Mouse (Mus musculus) heart, embryonic 14.5 days (tissue): ENCODE results near the gene 1600014C23Rik. TPM values are rescaled to one million over a fixed set of nuclear protein-coding genes. Genes with fewer than 3 reads are reported as not detected.

Source experiments
- ATAC-seq: fragments of 200-750 bp; cut with Nextera tagmentation; 2 replicates; pipeline ENCODE4 v1.8.0; 2017; ENCODE audit warnings: low read depth, moderate TSS enrichment; ENCODE audit not compliant: insufficient number of reproducible peaks, insufficient read depth, low FRiP score
- H3K27ac ChIP-seq, 2 experiments: fragments of 200-500 bp in 1 of 2; fragments of 300-500 bp in 1 of 2; sonication (generic) in 1 of 2; replicated peaks in 1 of 2; 2 replicates each; pipeline ENCODE4 v1.5.1; 2012 to 2014; ENCODE audit warnings: low read depth in 2 of 2, low read length in 2 of 2, control low read depth in 1 of 2, mild to moderate bottlenecking in 1 of 2, mixed read lengths in 1 of 2; ENCODE audit not compliant: control insufficient read depth in 1 of 2, insufficient read depth in 1 of 2
- H3K27me3 ChIP-seq: fragments of 300-500 bp; sonication (generic); 2 replicates; pipeline ENCODE4 v1.6.1; 2014; ENCODE audit warnings: mild to moderate bottlenecking, low read length, control low read depth; ENCODE audit not compliant: control insufficient read depth, insufficient read depth
- H3K36me3 ChIP-seq: fragments of 300-500 bp; sonication (generic); 2 replicates; pipeline ENCODE4 v1.6.1; 2014; ENCODE audit warnings: mild to moderate bottlenecking, control low read depth, low read length, mixed read lengths; ENCODE audit not compliant: control insufficient read depth, insufficient read depth
- H3K4me1 ChIP-seq, 2 experiments: fragments of 200-500 bp in 1 of 2; fragments of 300-500 bp in 1 of 2; sonication (generic) in 1 of 2; 2 replicates each; pipeline ENCODE4 v1.6.1; 2012 to 2014; ENCODE audit warnings: low read length in 2 of 2, control low read depth in 1 of 2, mixed read lengths in 1 of 2; ENCODE audit not compliant: control insufficient read depth in 2 of 2, insufficient read depth in 2 of 2
- H3K4me2 ChIP-seq: fragments of 300-500 bp; sonication (generic); 2 replicates; pipeline ENCODE4 v1.6.1; 2014; ENCODE audit warnings: mild to moderate bottlenecking, low read length
- H3K4me3 ChIP-seq, 2 experiments: fragments of 200-500 bp in 1 of 2; fragments of 300-500 bp in 1 of 2; sonication (generic) in 1 of 2; 2 replicates each; pipeline ENCODE4 v1.5.1; 2012 to 2014; ENCODE audit warnings: low read length in 2 of 2, mild to moderate bottlenecking in 2 of 2, control low read depth in 1 of 2, low read depth in 1 of 2, moderate library complexity in 1 of 2; ENCODE audit not compliant: control insufficient read depth in 1 of 2, insufficient read depth in 1 of 2
- H3K9ac ChIP-seq: fragments of 300-500 bp; sonication (generic); 2 replicates; pipeline ENCODE4 v1.6.1; 2014; ENCODE audit warnings: mild to moderate bottlenecking, low read length
- H3K9me3 ChIP-seq: fragments of 300-500 bp; sonication (generic); 2 replicates; pipeline ENCODE4 v1.6.1; 2016; ENCODE audit warnings: low read length, control low read depth; ENCODE audit not compliant: control insufficient read depth
- WGBS: fragments of 180-500 bp; shearing (Covaris S2); extraction: QIAGEN DNeasy Blood & Tissue Kit; methylation state at CpG from one replicate; pipeline ENCODE4 v1.1.7; 2014; 5-methylcytosine and 5-hydroxymethylcytosine counted together
- polyA plus RNA-seq: library from polyadenylated mRNA; unstranded; fragments of >200 nt; fragmentation: Nextera tagmentation; extraction: Ambion mirVana; gene quantifications from 2 replicates; pipeline ENCODE4 v1.2.1, GENCODE M21; 2014

Gene 1600014C23Rik
- polyA plus RNA-seq, 1 experiment from 2014 or later, result 1.0 TPM

GRCm38 (mm10) chr17:45770441-45770840, 36.8 kb upstream of the 1600014C23Rik start:
- no peaks in the 10 kb centered on the region for H3K27me3 ChIP-seq
- H3K27ac ChIP-seq, result peak overlapping the region in 1 of 2 experiments; percentile 41; a peak in 2 of 4 replicates
- ATAC-seq, result no peak
- peak overlapping the region; percentile 21; the same call in 1 of the 2 replicates for H3K9ac ChIP-seq
- no peak overlapping the region for H3K4me3 ChIP-seq
- WGBS, result 43% methylated on average over 6 of the region's 6 CpGs
- H3K9me3 ChIP-seq, result 0 out of 2 replicates have a peak, but pooled peaks cover under 1% of the 10 kb centered on the region
- no peaks in the 10 kb centered on the region for H3K36me3 ChIP-seq
- H3K4me1 ChIP-seq, result peaks cover 20 to 30% of the 10 kb centered on the region in 2 experiments
- no peak overlapping the region for H3K4me2 ChIP-seq

- no peaks in the 10 kb centered on the region for H3K27me3 ChIP-seq
- H3K9me3 ChIP-seq, result no peaks in the 10 kb centered on the region
- no peak for ATAC-seq
- peaks cover 20 to 30% of the 10 kb centered on the region in 2 experiments for H3K4me1 ChIP-seq
- no peaks in the 10 kb centered on the region for H3K36me3 ChIP-seq
- WGBS, result 66% methylated on average over 6 of the region's 6 CpGs
- no peak overlapping the region for H3K4me2 ChIP-seq
- no peak overlapping the region for H3K9ac ChIP-seq
- peak overlapping the region in 1 of 2 experiments; percentile 41; a peak in 1 of 4 replicates for H3K27ac ChIP-seq
- H3K4me3 ChIP-seq, result no peak overlapping the region
These were observed 36.2 kb upstream of the 1600014C23Rik start for GRCm38 (mm10) chr17:45769821-45770220.

DNA sequence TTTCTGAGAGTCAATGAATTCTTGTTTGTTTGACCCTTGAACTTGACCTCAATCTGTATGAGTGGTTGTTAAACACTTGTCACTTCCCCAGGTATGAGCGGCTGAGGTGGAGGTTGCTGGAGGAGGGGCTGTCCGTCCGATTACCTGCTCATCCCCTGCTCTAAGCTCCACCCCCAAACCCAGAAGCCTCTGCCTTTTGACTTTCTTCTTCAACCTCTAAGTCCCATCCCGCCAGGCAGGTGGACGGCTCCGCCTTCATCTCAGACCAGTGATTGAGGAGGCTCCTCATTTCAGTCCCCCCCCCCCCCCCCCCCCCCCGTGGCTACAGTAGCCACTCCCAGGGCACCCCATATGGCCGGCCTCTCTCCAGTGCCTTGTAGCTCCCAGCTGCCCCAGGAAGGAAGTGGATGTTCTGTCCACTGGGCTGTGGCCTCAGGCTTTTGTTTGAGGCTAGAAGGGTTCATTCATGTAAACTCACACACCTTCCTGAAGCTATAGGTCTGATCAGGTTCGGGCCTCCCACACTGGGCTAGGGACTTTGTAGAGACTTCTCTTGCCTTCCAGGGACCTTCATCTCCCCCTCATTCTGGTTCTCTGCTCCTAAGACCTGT, 34.0 kb upstream of the 1600014C23Rik start:
- Histone ChIP-seq H3K4me3 (no peak overlapping the region), H3K27ac (peak overlapping the region; percentile 73 to 76; a peak in 3 of 4 replicates), H3K9ac (no peak overlapping the region), H3K9me3 (no peaks in the 10 kb centered on the region), H3K36me3 (no peaks in the 10 kb centered on the region), H3K4me1 (peaks cover 16 to 30% of the 10 kb centered on the region in 2 experiments), H3K27me3 (no peaks in the 10 kb centered on the region), H3K4me2 (no peak overlapping the region)
- 48% methylated on average over 9 of the region's 9 CpGs for WGBS
- no peak; the same call in 1 of the 2 replicates for ATAC-seq

DNA sequence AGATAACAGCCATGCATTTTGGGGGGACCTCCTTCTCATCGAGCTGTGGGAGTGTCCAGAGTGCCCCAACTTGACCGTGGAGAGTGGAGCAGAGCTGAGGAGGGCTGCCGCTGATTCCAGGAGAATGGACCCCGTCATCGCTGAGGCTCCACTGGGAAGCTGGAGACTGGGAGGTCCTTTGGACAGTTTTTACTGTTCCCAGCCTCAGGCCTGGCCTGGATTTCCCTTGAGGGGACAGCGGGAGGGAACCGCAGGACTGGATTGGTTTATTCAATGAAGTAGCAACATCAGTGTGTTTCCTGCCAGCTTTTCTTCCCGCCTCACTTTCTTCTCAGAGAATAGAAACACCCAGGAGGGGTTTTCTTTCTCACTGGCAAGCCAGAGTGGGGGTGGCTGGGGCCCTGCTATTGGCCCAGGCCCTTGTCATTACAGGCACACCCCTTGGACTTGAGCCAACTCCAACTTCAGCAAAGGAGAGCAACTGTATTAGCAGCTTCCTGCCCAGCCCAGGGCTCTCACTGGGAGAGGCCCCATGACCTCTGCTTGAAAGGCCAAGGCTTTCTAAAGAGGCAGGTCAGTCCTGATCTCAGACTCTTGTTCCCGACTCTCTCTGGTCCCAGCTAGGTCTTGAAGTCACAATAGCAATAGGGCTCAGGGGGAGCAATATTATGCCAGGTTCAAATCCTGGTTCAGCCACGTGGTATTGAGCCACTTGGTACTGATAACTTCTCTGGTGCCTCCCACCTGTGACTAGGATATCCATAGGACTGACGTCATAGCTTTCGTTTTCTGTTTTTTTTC, 33.3 kb upstream of the 1600014C23Rik start:
- Histone ChIP-seq H3K4me2 (peak overlapping the region; percentile 38), H3K36me3 (no peaks in the 10 kb centered on the region), H3K9me3 (no peaks in the 10 kb centered on the region), H3K27me3 (no peaks in the 10 kb centered on the region), H3K4me3 (no peak overlapping the region), H3K9ac (peak overlapping the region; percentile 42; the same call in 1 of the 2 replicates), H3K27ac (peak overlapping the region; percentile 73 to 80), H3K4me1 (peaks cover 16 to 30% of the 10 kb centered on the region in 2 experiments)
- WGBS, result 6% methylated on average over 12 of the region's 12 CpGs
- ATAC-seq, result peak; percentile 90

DNA sequence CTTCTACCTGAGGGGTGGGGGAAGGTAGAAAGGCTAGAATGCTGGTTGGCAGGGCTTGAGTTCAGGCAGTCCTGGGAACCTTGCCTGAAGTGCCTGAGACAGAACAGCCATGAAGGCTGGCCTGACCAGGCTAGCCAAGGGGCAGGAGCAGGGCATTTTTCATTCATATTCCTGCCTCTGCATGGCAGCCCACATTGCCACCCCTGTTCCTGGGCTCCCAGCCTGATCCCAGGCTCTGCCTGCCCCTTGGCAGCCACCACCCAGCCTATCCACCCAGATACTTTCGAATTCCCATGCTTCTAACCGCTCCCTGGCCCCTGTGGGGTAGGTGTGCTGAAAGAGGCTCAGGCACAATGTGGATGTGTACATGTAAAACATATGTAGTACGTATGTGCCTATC, 32.3 kb upstream of the 1600014C23Rik start:
- 85% methylated on average over 3 of the region's 3 CpGs for WGBS
- no peak for ATAC-seq
- Histone ChIP-seq H3K4me3 (no peak overlapping the region), H3K4me2 (no peak overlapping the region), H3K4me1 (peaks cover 16 to 30% of the 10 kb centered on the region in 2 experiments), H3K9me3 (no peaks in the 10 kb centered on the region), H3K27ac (no peak overlapping the region), H3K36me3 (no peaks in the 10 kb centered on the region), H3K27me3 (no peaks in the 10 kb centered on the region), H3K9ac (no peak overlapping the region)

- H3K27me3 ChIP-seq, result 0 out of 2 replicates have a peak, but pooled peaks cover 3% of the 10 kb centered on the region
- H3K9me3 ChIP-seq, result no peaks in the 10 kb centered on the region
- no peak overlapping the region for H3K4me2 ChIP-seq
- peaks cover 12 to 19% of the 10 kb centered on the region in 2 experiments for H3K4me1 ChIP-seq
- no peak overlapping the region for H3K4me3 ChIP-seq
- no peak for ATAC-seq
- WGBS, result 79% methylated on average over 8 of the region's 8 CpGs
- no peaks in the 10 kb centered on the region for H3K36me3 ChIP-seq
- H3K27ac ChIP-seq, result 0 out of 4 replicates have a peak overlapping the region, but pooled peaks of 1 of the 2 experiments have one; percentile 5
- no peak overlapping the region for H3K9ac ChIP-seq
These were observed 29.5 kb upstream of the 1600014C23Rik start for GRCm38 (mm10) chr17:45763188-45763587.

- WGBS, result 75% methylated on average over 3 of the region's 3 CpGs
- Histone ChIP-seq H3K4me3 (no peak overlapping the region), H3K27me3 (0 out of 2 replicates have a peak, but pooled peaks cover 3% of the 10 kb centered on the region), H3K36me3 (no peaks in the 10 kb centered on the region), H3K9me3 (no peaks in the 10 kb centered on the region), H3K27ac (no peak overlapping the region), H3K4me1 (peaks cover 6 to 10% of the 10 kb centered on the region in 2 experiments), H3K9ac (no peak overlapping the region), H3K4me2 (no peak overlapping the region)
- no peak for ATAC-seq
These were observed 28.3 kb upstream of the 1600014C23Rik start for GRCm38 (mm10) chr17:45761902-45762301.
